Mouse (Mus musculus) brain, adult 2 months (tissue): ENCODE results near the gene Mboat7.

ENCODE experiments used
- DNase-seq: peaks from one replicate; pipeline ENCODE4 v3.0.0; 2011; ENCODE audit warnings: low read depth, low spot score

The Mboat7 gene

GRCm38 (mm10) chr7:3643843-3644242, 49.5 kb downstream of the Mboat7 start:
- no peak for DNase-seq

- no peak for DNase-seq
Observed at GRCm38 (mm10) chr7:3643412-3643811, 49.9 kb downstream of the Mboat7 start.

GRCm38 (mm10) chr7:3630478-3630815, 62.9 kb downstream of the Mboat7 start:
- no peak for DNase-seq

- peak; percentile 99 for DNase-seq
Observed at GRCm38 (mm10) chr7:3629543-3630477, 63.5 kb downstream of the Mboat7 start, which contains the start of the genes Tfpt and Prpf31. Gene Tfpt (minus strand): TSS chr7:3629929. Gene Prpf31 (plus strand): TSS chr7:3629985.

- DNase-seq: no peak
Observed at GRCm38 (mm10) chr7:3629030-3629429, 64.3 kb downstream of the Mboat7 start.
